In the genomic region with DNA sequence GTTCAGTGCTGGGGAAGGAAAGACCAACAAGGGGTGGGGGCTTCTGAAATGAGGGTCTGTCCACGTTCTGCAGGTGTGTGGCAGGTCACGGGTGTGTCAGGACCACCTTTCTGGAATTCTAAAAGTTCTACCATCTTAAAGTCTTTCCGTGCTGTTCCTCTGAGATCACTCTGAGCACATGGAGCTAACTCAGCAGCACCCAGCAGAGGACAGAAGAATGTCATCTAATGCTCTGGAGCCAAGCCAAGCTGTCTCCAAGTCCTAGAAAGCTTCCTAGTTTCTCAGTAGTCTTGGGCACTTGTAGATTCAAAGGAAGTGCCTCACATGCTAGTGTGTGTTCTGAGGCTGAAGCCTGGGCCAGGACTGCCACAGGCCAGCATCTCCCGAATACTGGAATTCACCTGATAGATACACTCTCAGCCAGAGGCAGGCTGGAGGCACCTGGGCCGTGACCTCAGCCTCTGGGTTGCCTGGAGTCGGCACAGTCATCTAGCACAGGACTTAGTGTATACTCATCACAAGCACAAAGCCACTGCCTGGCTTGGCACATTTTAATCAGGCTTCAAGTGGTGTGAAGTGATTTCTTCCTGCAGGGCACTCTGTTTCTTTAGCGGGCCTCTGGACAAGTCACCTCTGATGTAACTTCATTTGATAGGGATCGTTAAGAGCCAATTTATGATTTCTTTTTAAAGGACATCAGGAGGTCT, we compare ENCODE assay signal across 8 mouse cellular contexts. TPM values are rescaled to one million over a fixed set of nuclear protein-coding genes. Genes with fewer than 3 reads are reported as not detected.
DNase-seq lines count a peak whose midpoint lies in the region; ATAC-seq and TF ChIP-seq lines count a peak whose summit lies in the region.

No protein-coding gene starts in this region.

- no peaks in the 10 kb centered on the region for H3K27me3 ChIP-seq in intestine, postnatal 0 days (replicated peaks; ENCODE audit: control insufficient read depth, insufficient read depth, low read length)
- no peaks in the 10 kb centered on the region for H3K27me3 ChIP-seq in myocyte (ENCODE audit: control insufficient read depth, insufficient read depth, insufficient read length)
- H3K27me3 ChIP-seq in forebrain, embryonic 14.5 days (replicated peaks; ENCODE audit: control insufficient read depth, insufficient read depth, low read length) = no peaks in the 10 kb centered on the region

- H3K4me1 ChIP-seq in intestine, postnatal 0 days (replicated peaks; ENCODE audit: control insufficient read depth, insufficient read depth, low read length) = no peaks in the 10 kb centered on the region
- no peaks in the 10 kb centered on the region for H3K4me1 ChIP-seq in forebrain, embryonic 14.5 days (ENCODE audit: control insufficient read depth, insufficient read depth, low read length)

- TF ChIP-seq CTCF in intestine, postnatal 0 days (IDR thresholded peaks at IDR 0.05; ENCODE audit: low read depth) = no peak

- H3K4me2 ChIP-seq in intestine, postnatal 0 days (replicated peaks; ENCODE audit: low read depth) = no peak overlapping the region
- no peak overlapping the region for H3K4me2 ChIP-seq in myocyte (ENCODE audit: low read depth)
- H3K4me2 ChIP-seq in forebrain, embryonic 14.5 days (ENCODE audit: low read length) = no peak overlapping the region

- H3K79me2 ChIP-seq in myocyte (ENCODE audit: control insufficient read depth, insufficient read depth) = peaks cover 22% of the 10 kb centered on the region

- peaks cover 61% of the 10 kb centered on the region for H3K36me3 ChIP-seq in intestine, postnatal 0 days (ENCODE audit: control insufficient read depth, insufficient read depth)
- H3K36me3 ChIP-seq in myocyte (ENCODE audit: control insufficient read depth, insufficient read depth) = peaks cover 54% of the 10 kb centered on the region
- peaks cover 45% of the 10 kb centered on the region for H3K36me3 ChIP-seq in forebrain, embryonic 14.5 days (ENCODE audit: control insufficient read depth, insufficient read depth, low read length)

- peak; percentile 37 for ATAC-seq in intestine, postnatal 0 days
- no peak; the same call in 1 of the 2 replicates for ATAC-seq in forebrain, embryonic 14.5 days

- H3K27ac ChIP-seq in intestine, postnatal 0 days (ENCODE audit: low read depth, low read length) = peak overlapping the region; percentile 46; the same call in 1 of the 2 replicates
- H3K27ac ChIP-seq in forebrain, embryonic 14.5 days (ENCODE audit: low read depth, low read length) = no peak overlapping the region

- no peak overlapping the region for H3ac ChIP-seq in myocyte (ENCODE audit: control insufficient read depth, insufficient read length)

- peak; percentile 27 for TF ChIP-seq POLR2A in myocyte (IDR thresholded peaks at IDR 0.05; ENCODE audit: insufficient read length, low read depth)

- 60% methylated on average over 8 of the region's 8 CpGs for WGBS in intestine, postnatal 0 days
- WGBS in forebrain, embryonic 14.5 days = 77% methylated on average over 8 of the region's 8 CpGs

- H3K4me3 ChIP-seq in intestine, postnatal 0 days (ENCODE audit: low read depth, low read length) = no peak overlapping the region
- H3K4me3 ChIP-seq in myocyte = no peak overlapping the region
- H3K4me3 ChIP-seq in forebrain, embryonic 14.5 days (ENCODE audit: low read depth, low read length) = no peak overlapping the region

- no peaks in the 10 kb centered on the region for H3K9me3 ChIP-seq in intestine, postnatal 0 days (ENCODE audit: control insufficient read depth)
- no peaks in the 10 kb centered on the region for H3K9me3 ChIP-seq in forebrain, embryonic 14.5 days (replicated peaks; ENCODE audit: control insufficient read depth, low read length)

- H3K9ac ChIP-seq in intestine, postnatal 0 days (ENCODE audit: low read depth, low read length) = no peak overlapping the region; the same call in 1 of the 2 replicates
- H3K9ac ChIP-seq in forebrain, embryonic 14.5 days (ENCODE audit: low read length) = no peak overlapping the region

- DNase-seq in gastrocnemius, adult 18-20 months (ENCODE audit: low spot score) = peak; percentile 69
- no peak for DNase-seq in gastrocnemius, adult 8-10 months (ENCODE audit: low spot score in 2 of 2)
- peak; percentile 65 for DNase-seq in 416B (ENCODE audit: low read depth)
- peak; percentile 68 to 77 for DNase-seq in adrenal gland, postnatal 36 days
- no peak for DNase-seq in forebrain, embryonic 14.5 days (ENCODE audit: low spot score)
- no peak for DNase-seq in urinary bladder, adult 18-20 months (ENCODE audit: low spot score in 2 of 2)

TF ChIP-seq in myocyte, 11 proteins besides CTCF, POLR2A, EP300 and RAD21:
- TF ChIP-seq MYOD1 (IDR thresholded peaks at IDR 0.05; ENCODE audit: control insufficient read depth in 1 of 3, insufficient read length in 2 of 3, low read depth in 2 of 3) (no peak), POLR2AphosphoS2 (IDR thresholded peaks at IDR 0.05; ENCODE audit: insufficient read length, low read depth) (peak; percentile 48)
TF ChIP-seq in myocyte: peak in this region for 1.

RNA-seq across cellular contexts. Expression of a gene that starts 23.5 kb away (rescaled TPM):
- 10 to 100 TPM; 39.4 to 45.3 TPM for total RNA-seq in gastrocnemius, adult 18-20 months (2021)
- 10 to 100 TPM; 35.7 to 43.3 (median 40.9) TPM for total RNA-seq in gastrocnemius, adult 8-10 months (2022)
- 100 to 1,000 TPM; 115 to 151 TPM for total RNA-seq in adrenal gland, postnatal 36 days (2021)
- polyA plus RNA-seq in intestine, postnatal 0 days (2015; fragmentation: Nextera tagmentation; extraction: Ambion mirVana) = 313 and 341 TPM in 2 replicates
- polyA plus RNA-seq in myocyte (2012; fragmentation: generic; extraction: Trizol) = 153 TPM
- polyA plus RNA-seq in forebrain, embryonic 14.5 days (2014; fragmentation: Nextera tagmentation; extraction: Ambion mirVana) = 82.8 and 105 TPM in 2 replicates

RNA-seq across cellular contexts. Expression of a gene that starts 44.3 kb away (rescaled TPM):
- 10 to 100 TPM; 14.1 to 16.0 TPM for total RNA-seq in gastrocnemius, adult 18-20 months (2021)
- 10 to 100 TPM; 15.1 to 16.4 (median 15.7) TPM for total RNA-seq in gastrocnemius, adult 8-10 months (2022)
- 100 to 1,000 TPM in 1 of 2 experiments, 10 to 100 TPM in 1; 92.8 to 111 TPM for total RNA-seq in adrenal gland, postnatal 36 days (2021)
- polyA plus RNA-seq in intestine, postnatal 0 days (2015; fragmentation: Nextera tagmentation; extraction: Ambion mirVana) = 10.7 and 12.5 TPM in 2 replicates
- polyA plus RNA-seq in myocyte (2012; fragmentation: generic; extraction: Trizol) = 19.2 TPM
- 21.7 and 26.5 TPM in 2 replicates for polyA plus RNA-seq in forebrain, embryonic 14.5 days (2014; fragmentation: Nextera tagmentation; extraction: Ambion mirVana)

Comparison
In these comparisons a context has a peak if more than half of its experiments do, and no peak if none do; other contexts are left out.
1. DNase-seq: peak in gastrocnemius, adult 18-20 months (single experiment), 416B (single experiment) and adrenal gland, postnatal 36 days (2 of 2); none in gastrocnemius, adult 8-10 months (0 of 2), forebrain, embryonic 14.5 days (single experiment) and urinary bladder, adult 18-20 months (0 of 2).
2. RNA of a gene that starts 44.3 kb away (total RNA-seq): 92.8 to 111 TPM in adrenal gland, postnatal 36 days; 14.1 to 16.0 TPM in gastrocnemius, adult 18-20 months and 15.1 to 16.4 TPM in gastrocnemius, adult 8-10 months; every median in the first group is over 4 times any median in the second.